Mouse (Mus musculus): Measurements from ENCODE around the gene Slc34a2. TPM values are rescaled to one million over a fixed set of nuclear protein-coding genes. Genes with fewer than 3 reads are reported as not detected.
A peak's percentile ranks its signal among the peaks of the same experiment; 100 is the strongest.

Slc34a2 gene
- 1.4 and 3.8 TPM in 2 replicates for polyA plus RNA-seq (2015; fragmentation: Nextera tagmentation; extraction: Ambion mirVana)

- no peaks in the 10 kb centered on the region for H3K4me1 ChIP-seq
- no peak within 1 kb of the TSS for H3K9ac ChIP-seq
- H3K36me3 ChIP-seq: no peaks in the 10 kb centered on the region
- H3K4me3 ChIP-seq (replicated peaks): no peak within 1 kb of the TSS
- WGBS: 93% methylated on average over 3 of the region's 3 CpGs
- no peak within 1 kb of the TSS for H3K4me2 ChIP-seq
- no peak within 1 kb of the TSS for H3K27ac ChIP-seq
- H3K9me3 ChIP-seq: no peaks in the 10 kb centered on the region
- no peaks in the 10 kb centered on the region for H3K27me3 ChIP-seq (replicated peaks)
- ATAC-seq (ENCODE audit: insufficient read depth, low FRiP score, low read depth): no peak
Observed at GRCm38 (mm10) chr5:53037781-53038180, at the start of gene Slc34a2. Gene Slc34a2 (plus strand): TSS chr5:53038081.

GRCm38 (mm10) chr5:52990687-52991341 is 47.1 kb upstream of the Slc34a2 start:
- Histone ChIP-seq H3K27ac (peak overlapping the region; percentile 54), H3K9me3 (no peaks in the 10 kb centered on the region), H3K4me1 (no peaks in the 10 kb centered on the region), H3K27me3 (replicated peaks) (no peaks in the 10 kb centered on the region), H3K36me3 (no peaks in the 10 kb centered on the region), H3K4me2 (no peak overlapping the region), H3K4me3 (replicated peaks) (no peak overlapping the region), H3K9ac (no peak overlapping the region)
- 58% methylated on average over 8 of the region's 8 CpGs for WGBS
- ATAC-seq (ENCODE audit: insufficient read depth, low FRiP score, low read depth): peak; percentile 35; the same call in 1 of the 2 replicates

GRCm38 (mm10) chr5:52992210-52992897 is 45.5 kb upstream of the Slc34a2 start:
- Histone ChIP-seq H3K4me2 (no peak overlapping the region), H3K9ac (no peak overlapping the region), H3K4me3 (replicated peaks) (no peak overlapping the region), H3K4me1 (no peaks in the 10 kb centered on the region), H3K27ac (no peak overlapping the region), H3K27me3 (replicated peaks) (no peaks in the 10 kb centered on the region), H3K9me3 (no peaks in the 10 kb centered on the region), H3K36me3 (no peaks in the 10 kb centered on the region)
- 75% methylated on average over 11 of the region's 11 CpGs for WGBS
- no peak for ATAC-seq (ENCODE audit: insufficient read depth, low FRiP score, low read depth)

- Histone ChIP-seq H3K27ac (no peak overlapping the region), H3K27me3 (replicated peaks) (no peaks in the 10 kb centered on the region), H3K4me3 (replicated peaks) (no peak overlapping the region), H3K4me2 (no peak overlapping the region), H3K36me3 (no peaks in the 10 kb centered on the region), H3K9ac (no peak overlapping the region), H3K9me3 (no peaks in the 10 kb centered on the region), H3K4me1 (no peaks in the 10 kb centered on the region)
- no peak for ATAC-seq (ENCODE audit: insufficient read depth, low FRiP score, low read depth)
- WGBS: 77% methylated on average over 12 of the region's 12 CpGs
Observed at GRCm38 (mm10) chr5:52993490-52994282, 44.2 kb upstream of the Slc34a2 start.

GRCm38 (mm10) chr5:52995461-52995860 is 42.4 kb upstream of the Slc34a2 start:
- H3K9me3 ChIP-seq: no peaks in the 10 kb centered on the region
- no peak overlapping the region for H3K4me3 ChIP-seq (replicated peaks)
- H3K36me3 ChIP-seq: no peaks in the 10 kb centered on the region
- no peak overlapping the region for H3K4me2 ChIP-seq
- H3K27ac ChIP-seq: no peak overlapping the region
- ATAC-seq (ENCODE audit: insufficient read depth, low FRiP score, low read depth): no peak
- no peaks in the 10 kb centered on the region for H3K27me3 ChIP-seq (replicated peaks)
- 87% methylated on average over 4 of the region's 4 CpGs for WGBS
- no peak overlapping the region for H3K9ac ChIP-seq
- no peaks in the 10 kb centered on the region for H3K4me1 ChIP-seq

- Histone ChIP-seq H3K27me3 (replicated peaks) (no peaks in the 10 kb centered on the region), H3K36me3 (no peaks in the 10 kb centered on the region), H3K4me2 (no peak overlapping the region), H3K4me3 (replicated peaks) (no peak overlapping the region), H3K9me3 (no peaks in the 10 kb centered on the region), H3K9ac (no peak overlapping the region), H3K27ac (no peak overlapping the region), H3K4me1 (no peaks in the 10 kb centered on the region)
- WGBS: 78% methylated on average over 3 of the region's 3 CpGs
- ATAC-seq (ENCODE audit: insufficient read depth, low FRiP score, low read depth): no peak
Observed at GRCm38 (mm10) chr5:52996145-52996544, 41.7 kb upstream of the Slc34a2 start.

- Histone ChIP-seq H3K36me3 (no peaks in the 10 kb centered on the region), H3K9me3 (no peaks in the 10 kb centered on the region), H3K4me3 (replicated peaks) (no peak overlapping the region), H3K9ac (no peak overlapping the region), H3K27ac (no peak overlapping the region), H3K4me2 (no peak overlapping the region), H3K4me1 (no peaks in the 10 kb centered on the region), H3K27me3 (replicated peaks) (no peaks in the 10 kb centered on the region)
- ATAC-seq (ENCODE audit: insufficient read depth, low FRiP score, low read depth): no peak
- WGBS: 65% methylated on average over 8 of the region's 8 CpGs
Observed at GRCm38 (mm10) chr5:52996601-52997000, 41.3 kb upstream of the Slc34a2 start.

GRCm38 (mm10) chr5:52997032-52997431 is 40.8 kb upstream of the Slc34a2 start:
- Histone ChIP-seq H3K9me3 (no peaks in the 10 kb centered on the region), H3K4me2 (no peak overlapping the region), H3K4me1 (no peaks in the 10 kb centered on the region), H3K27me3 (replicated peaks) (no peaks in the 10 kb centered on the region), H3K9ac (no peak overlapping the region), H3K4me3 (replicated peaks) (no peak overlapping the region), H3K27ac (no peak overlapping the region), H3K36me3 (no peaks in the 10 kb centered on the region)
- 72% methylated on average over 11 of the region's 11 CpGs for WGBS
- no peak for ATAC-seq (ENCODE audit: insufficient read depth, low FRiP score, low read depth)

GRCm38 (mm10) chr5:52998097-52998760 is 39.7 kb upstream of the Slc34a2 start:
- Histone ChIP-seq H3K4me3 (replicated peaks) (no peak overlapping the region), H3K27me3 (replicated peaks) (no peaks in the 10 kb centered on the region), H3K4me1 (no peaks in the 10 kb centered on the region), H3K9me3 (no peaks in the 10 kb centered on the region), H3K27ac (no peak overlapping the region), H3K4me2 (no peak overlapping the region), H3K9ac (no peak overlapping the region), H3K36me3 (no peaks in the 10 kb centered on the region)
- ATAC-seq (ENCODE audit: insufficient read depth, low FRiP score, low read depth): no peak
- WGBS: 85% methylated on average over 6 of the region's 6 CpGs

GRCm38 (mm10) chr5:53000169-53000872 is 37.6 kb upstream of the Slc34a2 start:
- H3K4me2 ChIP-seq: no peak overlapping the region

GRCm38 (mm10) chr5:53002599-53003203 is 35.2 kb upstream of the Slc34a2 start:
- ATAC-seq (ENCODE audit: insufficient read depth, low FRiP score, low read depth): no peak
- H3K4me3 ChIP-seq (replicated peaks): no peak overlapping the region
- H3K9ac ChIP-seq: no peak overlapping the region
- no peak overlapping the region for H3K27ac ChIP-seq
- no peaks in the 10 kb centered on the region for H3K9me3 ChIP-seq
- H3K4me1 ChIP-seq: no peaks in the 10 kb centered on the region
- H3K36me3 ChIP-seq: no peaks in the 10 kb centered on the region
- 72% methylated on average over 8 of the region's 8 CpGs for WGBS
- no peak overlapping the region for H3K4me2 ChIP-seq
- no peaks in the 10 kb centered on the region for H3K27me3 ChIP-seq (replicated peaks)

More at GRCm38 (mm10) chr5:53000169-53000872, 37.6 kb upstream of the Slc34a2 start:
- Histone ChIP-seq H3K9me3 (no peaks in the 10 kb centered on the region), H3K4me3 (replicated peaks) (no peak overlapping the region), H3K27me3 (replicated peaks) (no peaks in the 10 kb centered on the region), H3K4me1 (no peaks in the 10 kb centered on the region), H3K27ac (no peak overlapping the region), H3K36me3 (no peaks in the 10 kb centered on the region), H3K9ac (no peak overlapping the region)
- peak; percentile 63; the same call in 1 of the 2 replicates for ATAC-seq (ENCODE audit: insufficient read depth, low FRiP score, low read depth)
- WGBS: 45% methylated on average over 5 of the region's 5 CpGs
